Mouse (Mus musculus): ENCODE measurements at regions not wholly inside any gene's neighbourhood (a gene's known extent, or its start where the extent isn't known, plus 50 kb on each side); places are given as distances from the start of the nearest gene placed in this dataset.

GRCm38 (mm10) chr6:127265063-127265775 lies 113.2 kb upstream of the Ccnd2 start:
- TF ChIP-seq CTCF (IDR thresholded peaks at IDR 0.05; ENCODE audit: borderline replicate concordance, extremely low read depth, insufficient read depth, insufficient read length) (no peak), POLR2A (IDR thresholded peaks at IDR 0.05; ENCODE audit: borderline replicate concordance, extremely low read depth, insufficient read depth, insufficient read length, poor library complexity, severe bottlenecking) (no peak)
